Mouse (Mus musculus): ENCODE measurements around the gene Cabp1.

- TF ChIP-seq CTCF (IDR thresholded peaks at IDR 0.05; ENCODE audit: insufficient read depth, low read depth, low read length) (no peak), POLR2A (IDR thresholded peaks at IDR 0.05; ENCODE audit: insufficient read depth, low read depth, low read length) (no peak)
Measured at GRCm38 (mm10) chr5:115146747-115147130, 47.4 kb downstream of the Cabp1 start.

Measured in olfactory bulb, adult 2 months (tissue).